Mouse (Mus musculus) embryonic fibroblast, embryonic 13.5 days (primary cell): ENCODE data around the gene Raver2.

ENCODE experiments used
- CTCF ChIP-seq: IDR thresholded peaks from 2 replicates; pipeline ENCODE4 v1.5.1; 2011; ENCODE audit warnings: mild to moderate bottlenecking, control low read depth, low read length, moderate library complexity, borderline replicate concordance; ENCODE audit not compliant: insufficient read depth
- POLR2A ChIP-seq: IDR thresholded peaks from 2 replicates; pipeline ENCODE4 v1.6.1; 2011; ENCODE audit warnings: low read depth, mild to moderate bottlenecking, control low read depth, low read length, moderate library complexity

DNA sequence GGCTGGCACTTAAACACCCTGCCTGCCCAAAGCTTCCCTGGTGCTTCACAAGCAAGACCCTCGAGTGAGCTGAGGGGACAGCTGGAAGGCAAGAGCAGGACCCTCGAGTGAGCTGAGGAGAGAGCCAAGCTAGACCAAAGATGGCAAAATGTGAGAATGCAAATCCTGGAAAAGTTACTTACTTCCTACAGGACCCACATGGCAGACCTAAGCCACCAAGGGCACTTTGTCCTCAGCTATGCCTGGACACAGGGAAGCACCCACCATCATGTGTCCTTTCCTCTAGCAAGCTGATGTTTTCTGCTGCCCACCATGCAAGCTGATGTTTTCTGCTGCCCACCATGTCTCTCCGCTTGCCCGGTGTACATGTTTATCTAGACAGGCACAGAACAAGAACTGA is 48.2 kb upstream of the Raver2 start, which contains the start of gene Gm10577:
- TF ChIP-seq CTCF, result no peak
- TF ChIP-seq POLR2A, result no peak
